Mouse (Mus musculus) adrenal gland, postnatal 4 days (tissue): ENCODE results near the gene Cog4. TPM values are rescaled to one million over a fixed set of nuclear protein-coding genes. Genes with fewer than 3 reads are reported as not detected.
"Not testable (repeated sequence)": the region's sequence is repeated elsewhere in the genome, so short reads cannot be mapped to it uniquely, and the experiment has no call there.

Source experiments
- DNase-seq, 2 experiments: peaks; one replicate each; pipeline ENCODE4 v3.0.0; 2021 to 2022; ENCODE audit warnings: low spot score in 2 of 2, mixed read lengths in 2 of 2
- total RNA-seq, 2 experiments: library from RNA; stranded (reverse); gene quantifications; 2 replicates each; pipeline ENCODE4 v1.2.3; 2021

Gene Cog4
- total RNA-seq, 2 experiments from 2014 or later = 59.7 to 64.1 TPM

- no peak for DNase-seq
These were observed 21.5 kb upstream of the Cog4 start for GRCm38 (mm10) chr8:110824861-110825260.

- no peak for DNase-seq
These were observed 17.9 kb upstream of the Cog4 start for GRCm38 (mm10) chr8:110828511-110828910.

GRCm38 (mm10) chr8:110831956-110832355, 14.4 kb upstream of the Cog4 start:
- no peak for DNase-seq

- DNase-seq = no peak
These were observed 4.3 kb upstream of the Cog4 start for GRCm38 (mm10) chr8:110842012-110842574.

GRCm38 (mm10) chr8:110843207-110843606, 3.2 kb upstream of the Cog4 start:
- no peak for DNase-seq

- no peak for DNase-seq
These were observed 1.5 kb upstream of the Cog4 start for GRCm38 (mm10) chr8:110844941-110845340.

- no peak for DNase-seq
These were observed 487 bp upstream of the Cog4 start for GRCm38 (mm10) chr8:110845821-110846404.

- DNase-seq = no peak
These were observed 760 bp downstream of the Cog4 start for GRCm38 (mm10) chr8:110847171-110847549.

- DNase-seq = no peak
These were observed 1.5 kb downstream of the Cog4 start for GRCm38 (mm10) chr8:110847645-110848495.

- DNase-seq = no peak
These were observed 4.8 kb downstream of the Cog4 start for GRCm38 (mm10) chr8:110851186-110851585.

- not testable (repeated sequence) for DNase-seq
These were observed 9.7 kb downstream of the Cog4 start for GRCm38 (mm10) chr8:110856073-110856472.

- DNase-seq = no peak
These were observed 10.5 kb downstream of the Cog4 start for GRCm38 (mm10) chr8:110856760-110857461.

- no peak for DNase-seq
These were observed 13.5 kb downstream of the Cog4 start for GRCm38 (mm10) chr8:110859651-110860501.

- DNase-seq = not testable (repeated sequence)
These were observed 15.1 kb downstream of the Cog4 start for GRCm38 (mm10) chr8:110861347-110862025.

- DNase-seq = no peak
These were observed 24.1 kb downstream of the Cog4 start for GRCm38 (mm10) chr8:110870501-110870900.

GRCm38 (mm10) chr8:110877862-110878261, 31.5 kb downstream of the Cog4 start:
- DNase-seq = no peak

- DNase-seq = no peak
These were observed 35.4 kb downstream of the Cog4 start for GRCm38 (mm10) chr8:110881741-110882310.

GRCm38 (mm10) chr8:110883824-110884223, 37.4 kb downstream of the Cog4 start:
- no peak for DNase-seq

- no peak for DNase-seq
These were observed 40.2 kb downstream of the Cog4 start for GRCm38 (mm10) chr8:110886634-110887033.

GRCm38 (mm10) chr8:110887551-110887950, 41.2 kb downstream of the Cog4 start:
- DNase-seq = no peak
